Mouse (Mus musculus): ENCODE data around the gene Sh3bgrl3. TPM values are rescaled to one million over a fixed set of nuclear protein-coding genes. Genes with fewer than 3 reads are reported as not detected.

Gene Sh3bgrl3
- total and polyA plus RNA-seq, 3 experiments: 122 to 414 TPM; not detected in 1

GRCm38 (mm10) chr4:134100245-134100644, 28.3 kb downstream of the Sh3bgrl3 start:
- no peak for TF ChIP-seq MYC (IDR thresholded peaks at IDR 0.05; ENCODE audit: low read depth, low read length)
- TF ChIP-seq RAD21 (IDR thresholded peaks at IDR 0.05; ENCODE audit: low read depth, low read length): no peak
- TF ChIP-seq MXI1 (IDR thresholded peaks at IDR 0.05; ENCODE audit: low read depth, low read length): no peak
- no peak for TF ChIP-seq HCFC1 (IDR thresholded peaks at IDR 0.05; ENCODE audit: low read depth, low read length)
- H3K27me3 ChIP-seq (ENCODE audit: control insufficient read depth in 1 of 2, insufficient read depth in 2 of 2, low read length in 2 of 2): no peaks in the 10 kb centered on the region
- peaks cover 3 to 24% of the 10 kb centered on the region in 2 experiments; a peak in 3 of 4 replicates for H3K4me1 ChIP-seq (ENCODE audit: control insufficient read depth in 1 of 2, insufficient read depth in 2 of 2, low read length in 2 of 2)
- no peak for DNase-seq (ENCODE audit: low read depth, low spot score)
- H3K36me3 ChIP-seq (ENCODE audit: control insufficient read depth in 1 of 2, insufficient read depth in 2 of 2, low read length in 2 of 2): peaks cover 0 to 20% of the 10 kb centered on the region in 2 experiments; a peak in 2 of 4 replicates
- H3K27ac ChIP-seq (ENCODE audit: control insufficient read depth, low read depth, low read length): no peak overlapping the region
- H3K9me3 ChIP-seq (replicated peaks; ENCODE audit: insufficient read depth, low read length): no peaks in the 10 kb centered on the region
- H3K9ac ChIP-seq (ENCODE audit: control insufficient read depth, low read depth, low read length, poor library complexity, severe bottlenecking): no peak overlapping the region
- no peak overlapping the region for H3K4me3 ChIP-seq (ENCODE audit: control insufficient read depth in 1 of 2, insufficient read depth in 1 of 2, low read depth in 2 of 2, low read length in 2 of 2)
- no peaks in the 10 kb centered on the region; the same call in 1 of the 2 replicates for H3K79me2 ChIP-seq (ENCODE audit: control insufficient read depth, insufficient read depth, low read length, poor library complexity)

- peaks cover 6 to 20% of the 10 kb centered on the region in 2 experiments for H3K4me1 ChIP-seq (ENCODE audit: control insufficient read depth in 1 of 2, insufficient read depth in 2 of 2, low read length in 2 of 2)
- no peak for TF ChIP-seq MAX (IDR thresholded peaks at IDR 0.05; ENCODE audit: low read length)
- no peak for TF ChIP-seq MAZ (IDR thresholded peaks at IDR 0.05; ENCODE audit: low read depth, low read length)
- no peak for TF ChIP-seq E2F4 (IDR thresholded peaks at IDR 0.05; ENCODE audit: borderline replicate concordance, low read depth, low read length)
- no peak for TF ChIP-seq BHLHE40 (IDR thresholded peaks at IDR 0.05; ENCODE audit: borderline replicate concordance, low read depth, low read length)
- TF ChIP-seq USF2 (IDR thresholded peaks at IDR 0.05; ENCODE audit: borderline replicate concordance in 1 of 2, insufficient read depth in 1 of 2, low read depth in 1 of 2, low read length in 2 of 2): no peak
- no peak for TF ChIP-seq NELFE (IDR thresholded peaks at IDR 0.05; ENCODE audit: low read depth, low read length)
- TF ChIP-seq POLR2A (IDR thresholded peaks at IDR 0.05; ENCODE audit: control insufficient read depth in 1 of 2, insufficient read depth in 1 of 2, low read depth in 1 of 2, low read length in 2 of 2, poor library complexity in 1 of 2): no peak
- TF ChIP-seq USF1 (IDR thresholded peaks at IDR 0.05; ENCODE audit: low read depth, low read length): no peak
- TF ChIP-seq ZC3H11A (IDR thresholded peaks at IDR 0.05; ENCODE audit: low read depth, low read length): no peak
- no peak for TF ChIP-seq GABPA (IDR thresholded peaks at IDR 0.05; ENCODE audit: low read depth, low read length)
- no peak overlapping the region for H3K4me3 ChIP-seq (ENCODE audit: control insufficient read depth in 1 of 2, insufficient read depth in 1 of 2, low read depth in 2 of 2, low read length in 2 of 2)
- peaks cover 0 to 18% of the 10 kb centered on the region in 2 experiments; a peak in 2 of 4 replicates for H3K36me3 ChIP-seq (ENCODE audit: control insufficient read depth in 1 of 2, insufficient read depth in 2 of 2, low read length in 2 of 2)
- H3K27ac ChIP-seq (ENCODE audit: control insufficient read depth, low read depth, low read length): no peak overlapping the region
- DNase-seq (ENCODE audit: low read depth, low spot score): no peak
- no peaks in the 10 kb centered on the region for H3K9me3 ChIP-seq (replicated peaks; ENCODE audit: insufficient read depth, low read length)
- H3K79me2 ChIP-seq (ENCODE audit: control insufficient read depth, insufficient read depth, low read length, poor library complexity): no peaks in the 10 kb centered on the region; the same call in 1 of the 2 replicates
- no peak overlapping the region for H3K9ac ChIP-seq (ENCODE audit: control insufficient read depth, low read depth, low read length, poor library complexity, severe bottlenecking)
- H3K27me3 ChIP-seq (ENCODE audit: control insufficient read depth in 1 of 2, insufficient read depth in 2 of 2, low read length in 2 of 2): no peaks in the 10 kb centered on the region
Measured at GRCm38 (mm10) chr4:134098628-134099027, 30.0 kb downstream of the Sh3bgrl3 start.

GRCm38 (mm10) chr4:134097015-134097608, 31.5 kb downstream of the Sh3bgrl3 start:
- Histone ChIP-seq H3K9ac (ENCODE audit: control insufficient read depth, low read depth, low read length, poor library complexity, severe bottlenecking) (no peak overlapping the region), H3K9me3 (replicated peaks; ENCODE audit: insufficient read depth, low read length) (no peaks in the 10 kb centered on the region), H3K36me3 (ENCODE audit: control insufficient read depth in 1 of 2, insufficient read depth in 2 of 2, low read length in 2 of 2) (peaks cover 0 to 13% of the 10 kb centered on the region in 2 experiments; a peak in 2 of 4 replicates), H3K4me1 (ENCODE audit: control insufficient read depth in 1 of 2, insufficient read depth in 2 of 2, low read length in 2 of 2) (peaks cover 6 to 22% of the 10 kb centered on the region in 2 experiments), H3K27me3 (ENCODE audit: control insufficient read depth in 1 of 2, insufficient read depth in 2 of 2, low read length in 2 of 2) (no peaks in the 10 kb centered on the region), H3K79me2 (ENCODE audit: control insufficient read depth, insufficient read depth, low read length, poor library complexity) (no peaks in the 10 kb centered on the region), H3K4me3 (ENCODE audit: control insufficient read depth in 1 of 2, insufficient read depth in 1 of 2, low read depth in 2 of 2, low read length in 2 of 2) (no peak overlapping the region), H3K27ac (ENCODE audit: control insufficient read depth, low read depth, low read length) (peak overlapping the region; percentile 13)
- DNase-seq (ENCODE audit: low read depth, low spot score): peak; percentile 65
- TF ChIP-seq CHD2 (IDR thresholded peaks at IDR 0.05; ENCODE audit: low read length) (peak; percentile 51), MYC (IDR thresholded peaks at IDR 0.05; ENCODE audit: low read depth, low read length) (no peak), ELF1 (IDR thresholded peaks at IDR 0.05; ENCODE audit: low read depth, low read length) (peak; percentile 74), TBP (IDR thresholded peaks at IDR 0.05; ENCODE audit: low read depth, low read length) (no peak), E2F4 (IDR thresholded peaks at IDR 0.05; ENCODE audit: borderline replicate concordance, low read depth, low read length) (no peak), TCF12 (IDR thresholded peaks at IDR 0.05; ENCODE audit: low read depth, low read length) (no peak), NRF1 (IDR thresholded peaks at IDR 0.05; ENCODE audit: insufficient read depth, low read depth, low read length, poor library complexity, severe bottlenecking) (no peak), GATA1 (IDR thresholded peaks at IDR 0.05; ENCODE audit: low read depth, low read length) (peak; percentile 10; the same call in 1 of the 2 replicates), BHLHE40 (IDR thresholded peaks at IDR 0.05; ENCODE audit: borderline replicate concordance, low read depth, low read length) (no peak), ZC3H11A (IDR thresholded peaks at IDR 0.05; ENCODE audit: low read depth, low read length) (no peak), JUND (IDR thresholded peaks at IDR 0.05; ENCODE audit: low read depth, low read length) (no peak), ZKSCAN1 (IDR thresholded peaks at IDR 0.05; ENCODE audit: low read depth, low read length) (no peak), RCOR1 (IDR thresholded peaks at IDR 0.05; ENCODE audit: low read depth, low read length) (0 out of 2 replicates have a peak, but pooled peaks have one; percentile 23), KAT2A (conservative IDR thresholded peaks at IDR 0.05; ENCODE audit: low read depth, low read length) (no peak), SMC3 (IDR thresholded peaks at IDR 0.05; ENCODE audit: low read depth, low read length) (no peak)

Data from MEL (cell line).